17 mouse cellular contexts compared by ENCODE assay signal in genomic region chr2:74993802-74994201, GRCm38 (mm10).
"Had no signal": no experiment of that assay in that cellular context is flagged by ENCODE, and none has a peak within 500 bp of the region (broad histone marks: within the 10 kb centered on the region; RNA-seq: fewer than 3 reads in every experiment).

No protein-coding gene starts in this region.

- H3K4me1 ChIP-seq: lung, embryonic 15.5 days; megakaryocyte, embryonic 14.5 days; midbrain, embryonic 13.5 days; neural tube, embryonic 12.5 days had no signal

- H3K9me3 ChIP-seq: lung, embryonic 15.5 days; megakaryocyte, embryonic 14.5 days; midbrain, embryonic 13.5 days; neural tube, embryonic 12.5 days had no signal

- ATAC-seq: liver, postnatal 0 days; lung, postnatal 0 days; midbrain, embryonic 13.5 days; midbrain, embryonic 16.5 days had no signal

- H3K27me3 ChIP-seq: midbrain, embryonic 13.5 days; neural tube, embryonic 12.5 days had no signal

- H3K4me3 ChIP-seq: lung, embryonic 15.5 days; megakaryocyte, embryonic 14.5 days; midbrain, embryonic 13.5 days; myocyte; neural tube, embryonic 12.5 days had no signal

- H3K36me3 ChIP-seq: lung, embryonic 15.5 days; midbrain, embryonic 13.5 days; neural tube, embryonic 12.5 days had no signal

- H3K27ac ChIP-seq: lung, embryonic 15.5 days; macrophage; midbrain, embryonic 13.5 days; neural tube, embryonic 12.5 days had no signal

- DNase-seq: liver, postnatal 0 days; lung, adult 2 months; lung, postnatal 14 days; lung, postnatal 36 days; right cerebral cortex, postnatal 14 days; thymus, adult 18-20 months; thymus, postnatal 14 days; thymus, postnatal 36 days had no signal

- H3K4me2 ChIP-seq: lung, embryonic 15.5 days; midbrain, embryonic 11.5 days; midbrain, embryonic 13.5 days; neural tube, embryonic 12.5 days had no signal

- H3K9ac ChIP-seq: liver, postnatal 0 days; lung, embryonic 15.5 days; midbrain, embryonic 13.5 days; neural tube, embryonic 12.5 days had no signal
